Mouse (Mus musculus) liver, adult 2 months (tissue): ENCODE data around the gene Itga2b.

Experiments used
- CTCF ChIP-seq: fragments of 200-500 bp; IDR thresholded peaks from 2 replicates; pipeline ENCODE4 v1.5.1; 2011; ENCODE audit warnings: low read depth, low read length, control low read depth
- POLR2A ChIP-seq: fragments of 200-500 bp; IDR thresholded peaks from 2 replicates; pipeline ENCODE4 v1.6.1; 2011; ENCODE audit warnings: low read length, control low read depth; ENCODE audit not compliant: insufficient read depth; ENCODE audit errors: extremely low read depth

DNA sequence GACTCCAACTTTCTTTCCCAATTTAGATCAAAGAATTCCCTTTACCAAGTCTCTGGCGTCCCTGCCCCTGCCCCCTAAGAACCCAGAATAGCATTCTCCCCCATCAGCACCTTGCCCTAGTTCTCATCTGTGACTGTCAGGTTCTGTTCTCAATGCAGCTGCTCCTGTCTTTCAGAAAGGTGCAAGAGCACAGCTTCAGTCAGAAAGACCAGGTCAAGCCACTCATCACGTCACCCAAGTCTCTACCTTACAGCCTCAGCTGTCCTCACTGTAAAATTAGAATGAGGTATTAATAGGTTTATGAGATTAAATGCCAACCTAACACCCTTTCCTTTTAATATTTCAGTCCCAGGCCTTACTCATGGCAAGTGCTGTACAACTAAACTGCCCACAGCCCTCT, 23.3 kb upstream of the Itga2b start:
- TF ChIP-seq CTCF (no peak), POLR2A (no peak)
